Mouse (Mus musculus) limb, embryonic 14.5 days (tissue): Measurements from ENCODE around the gene E2f6. TPM values are rescaled to one million over a fixed set of nuclear protein-coding genes. Genes with fewer than 3 reads are reported as not detected.

ENCODE experiments used
- ATAC-seq: fragments of 200-750 bp; cut with Nextera tagmentation; 2 replicates; pipeline ENCODE4 v1.8.0; 2017; ENCODE audit warnings: low read depth, moderate number of reproducible peaks, moderate TSS enrichment; ENCODE audit not compliant: low FRiP score
- DNase-seq: peaks from one replicate; pipeline ENCODE4 v3.0.0-alpha.2; 2015; ENCODE audit warnings: low spot score
- H3K27ac ChIP-seq: fragments of 300-500 bp; sonication (generic); replicated peaks from 2 replicates; pipeline ENCODE4 v1.5.1; 2014; ENCODE audit warnings: low read depth, mild to moderate bottlenecking, low read length, moderate library complexity, mixed read lengths
- H3K27me3 ChIP-seq: fragments of 300-500 bp; sonication (generic); 2 replicates; pipeline ENCODE4 v1.6.1; 2014; ENCODE audit warnings: low read length, mixed read lengths; ENCODE audit not compliant: control insufficient read depth, insufficient read depth
- H3K36me3 ChIP-seq: fragments of 300-500 bp; sonication (generic); 2 replicates; pipeline ENCODE4 v1.6.1; 2014; ENCODE audit warnings: mild to moderate bottlenecking, low read length, moderate library complexity, mixed read lengths; ENCODE audit not compliant: control insufficient read depth, insufficient read depth
- H3K4me1 ChIP-seq: fragments of 300-500 bp; sonication (generic); 2 replicates; pipeline ENCODE4 v1.6.1; 2014; ENCODE audit warnings: antibody characterized with exemption, low read length, mixed read lengths; ENCODE audit not compliant: control insufficient read depth, insufficient read depth
- H3K4me2 ChIP-seq: fragments of 300-500 bp; sonication (generic); replicated peaks from 2 replicates; pipeline ENCODE4 v1.6.1; 2014; ENCODE audit warnings: low read depth, mild to moderate bottlenecking, low read length, moderate library complexity; ENCODE audit not compliant: severe bottlenecking
- H3K4me3 ChIP-seq: fragments of 300-500 bp; sonication (generic); replicated peaks from 2 replicates; pipeline ENCODE4 v1.5.1; 2014; ENCODE audit warnings: low read length
- H3K9ac ChIP-seq: fragments of 300-500 bp; sonication (generic); 2 replicates; pipeline ENCODE4 v1.6.1; 2014; ENCODE audit warnings: mild to moderate bottlenecking, low read depth, low read length, moderate library complexity; ENCODE audit not compliant: severe bottlenecking
- H3K9me3 ChIP-seq: fragments of 300-500 bp; sonication (generic); 2 replicates; pipeline ENCODE4 v1.6.1; 2016; ENCODE audit warnings: low read length; ENCODE audit not compliant: control insufficient read depth
- POLR2A ChIP-seq: fragments of 200-500 bp; IDR thresholded peaks from 2 replicates; pipeline ENCODE4 v1.8.0; 2012; ENCODE audit warnings: inconsistent platforms, mild to moderate bottlenecking, moderate library complexity, borderline replicate concordance; ENCODE audit not compliant: insufficient read depth, insufficient read length; ENCODE audit errors: extremely low read depth
- WGBS: fragments of 180-500 bp; shearing (Covaris S2); extraction: QIAGEN DNeasy Blood & Tissue Kit; methylation state at CpG from one replicate; pipeline ENCODE4 v1.1.7; 2014; 5-methylcytosine and 5-hydroxymethylcytosine counted together
- polyA plus RNA-seq, 2 experiments: library from polyadenylated mRNA; depleted of rRNA in 1 of 2; stranded (reverse) in 1 of 2; unstranded in 1 of 2; fragments of >200 nt; fragmentation: Nextera tagmentation in 1 of 2; extraction: Ambion mirVana in 1 of 2; gene quantifications; 2 replicates each; pipeline versions ENCODE4 v1.2.1 to v1.2.3; 2012 to 2014

E2f6 gene
- polyA plus RNA-seq, 2 experiments = 47.3 to 54.5 TPM

- H3K27ac ChIP-seq = no peak overlapping the region
- H3K4me3 ChIP-seq = no peak overlapping the region
- peaks cover 18% of the 10 kb centered on the region for H3K4me1 ChIP-seq
- H3K9ac ChIP-seq = no peak overlapping the region
- no peak for DNase-seq
- no peak for TF ChIP-seq POLR2A
- 31% methylated on average over 1 of the region's 1 CpGs for WGBS
- H3K4me2 ChIP-seq = no peak overlapping the region
- ATAC-seq = no peak
- H3K9me3 ChIP-seq = no peaks in the 10 kb centered on the region
- no peaks in the 10 kb centered on the region for H3K36me3 ChIP-seq
- H3K27me3 ChIP-seq = no peaks in the 10 kb centered on the region
Measured at GRCm38 (mm10) chr12:16877679-16878078, 66.9 kb downstream of the E2f6 start.

DNA sequence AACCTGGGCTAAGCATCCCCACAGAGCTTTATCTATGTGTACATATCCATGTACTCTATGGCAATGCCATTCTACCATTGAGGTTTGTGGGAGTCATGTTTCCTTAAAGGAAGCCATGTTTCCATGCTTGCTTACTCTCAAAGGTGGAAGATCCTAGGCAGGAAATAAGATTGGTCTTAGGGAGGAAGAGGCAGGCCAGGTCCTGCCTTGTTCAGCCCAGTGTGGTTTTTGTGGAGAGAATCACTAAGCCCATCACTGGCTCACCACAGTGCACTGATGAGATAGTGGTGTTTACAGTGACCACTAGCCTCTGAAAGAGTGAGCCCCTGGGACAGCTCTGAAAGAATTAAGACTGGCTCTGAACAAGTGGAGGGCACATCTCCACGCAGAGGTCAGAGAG lies 68.6 kb downstream of the E2f6 start:
- H3K4me2 ChIP-seq = no peak overlapping the region
- WGBS = 64% methylated on average over 1 of the region's 1 CpGs
- H3K4me1 ChIP-seq = peaks cover 11% of the 10 kb centered on the region; the same call in 1 of the 2 replicates
- no peaks in the 10 kb centered on the region for H3K36me3 ChIP-seq
- H3K9me3 ChIP-seq = no peaks in the 10 kb centered on the region
- no peak for DNase-seq
- no peak overlapping the region for H3K9ac ChIP-seq
- H3K27ac ChIP-seq = no peak overlapping the region
- ATAC-seq = no peak
- H3K4me3 ChIP-seq = no peak overlapping the region
- TF ChIP-seq POLR2A = no peak
- no peaks in the 10 kb centered on the region for H3K27me3 ChIP-seq

- ATAC-seq (no peak), DNase-seq (no peak)
- Histone ChIP-seq H3K36me3 (no peaks in the 10 kb centered on the region), H3K27me3 (no peaks in the 10 kb centered on the region), H3K27ac (no peak overlapping the region), H3K4me1 (peaks cover 4% of the 10 kb centered on the region; the same call in 1 of the 2 replicates), H3K9ac (no peak overlapping the region), H3K4me2 (no peak overlapping the region), H3K4me3 (no peak overlapping the region), H3K9me3 (no peaks in the 10 kb centered on the region)
- WGBS = 80% methylated on average over 4 of the region's 4 CpGs
- no peak for TF ChIP-seq POLR2A
Measured at GRCm38 (mm10) chr12:16880077-16880476, 69.3 kb downstream of the E2f6 start.

- H3K4me2 ChIP-seq = no peak overlapping the region
- no peaks in the 10 kb centered on the region for H3K36me3 ChIP-seq
- TF ChIP-seq POLR2A = no peak
- 0 out of 2 replicates have a peak, but pooled peaks cover 2% of the 10 kb centered on the region for H3K4me1 ChIP-seq
- ATAC-seq (no peak), DNase-seq (no peak)
- no peaks in the 10 kb centered on the region for H3K27me3 ChIP-seq
- H3K27ac ChIP-seq = no peak overlapping the region
- no peak overlapping the region for H3K4me3 ChIP-seq
- WGBS = 71% methylated on average over 3 of the region's 3 CpGs
- H3K9me3 ChIP-seq = no peaks in the 10 kb centered on the region
- no peak overlapping the region for H3K9ac ChIP-seq
Measured at GRCm38 (mm10) chr12:16882442-16882841, 71.7 kb downstream of the E2f6 start.

GRCm38 (mm10) chr12:16883111-16883510 lies 72.3 kb downstream of the E2f6 start:
- Histone ChIP-seq H3K36me3 (no peaks in the 10 kb centered on the region), H3K9ac (no peak overlapping the region), H3K9me3 (no peaks in the 10 kb centered on the region), H3K4me3 (no peak overlapping the region), H3K4me2 (no peak overlapping the region), H3K4me1 (no peaks in the 10 kb centered on the region), H3K27ac (no peak overlapping the region), H3K27me3 (no peaks in the 10 kb centered on the region)
- ATAC-seq = no peak
- no peak for DNase-seq
- WGBS = 60% methylated on average over 7 of the region's 7 CpGs
- TF ChIP-seq POLR2A = no peak

- Histone ChIP-seq H3K9ac (no peak overlapping the region), H3K4me2 (no peak overlapping the region), H3K27me3 (no peaks in the 10 kb centered on the region), H3K4me3 (no peak overlapping the region), H3K27ac (no peak overlapping the region), H3K4me1 (no peaks in the 10 kb centered on the region), H3K9me3 (no peaks in the 10 kb centered on the region), H3K36me3 (no peaks in the 10 kb centered on the region)
- no peak for ATAC-seq
- no peak for DNase-seq
- 98% methylated on average over 4 of the region's 4 CpGs for WGBS
- TF ChIP-seq POLR2A = no peak
Measured at GRCm38 (mm10) chr12:16884534-16884933, 73.8 kb downstream of the E2f6 start.
